Mouse (Mus musculus) cerebellum, adult 8-10 months (tissue): Measurements from ENCODE around the gene Hoxc6.

Experiments
- DNase-seq: peaks from one replicate; pipeline ENCODE4 v3.0.0; 2022

Gene Hoxc6

GRCm38 (mm10) chr15:103015406-103016166, 17.5 kb downstream of the Hoxc6 start:
- DNase-seq = no peak

GRCm38 (mm10) chr15:103018636-103019035, 20.6 kb downstream of the Hoxc6 start, which contains the start of gene Hoxc4:
Gene Hoxc4 (plus strand): TSS chr15:103018934.
- no peak for DNase-seq

GRCm38 (mm10) chr15:103020899-103021418, 22.9 kb downstream of the Hoxc6 start:
- DNase-seq = no peak

GRCm38 (mm10) chr15:103021544-103021943, 23.5 kb downstream of the Hoxc6 start:
- DNase-seq = no peak

- DNase-seq = no peak
Measured at GRCm38 (mm10) chr15:103024131-103024530, 26.1 kb downstream of the Hoxc6 start.

GRCm38 (mm10) chr15:103027266-103028235, 29.5 kb downstream of the Hoxc6 start:
- no peak for DNase-seq

- DNase-seq = no peak
Measured at GRCm38 (mm10) chr15:103028916-103029512, 31.0 kb downstream of the Hoxc6 start.

- DNase-seq = no peak
Measured at GRCm38 (mm10) chr15:103030142-103030541, 32.1 kb downstream of the Hoxc6 start.

- DNase-seq = no peak
Measured at GRCm38 (mm10) chr15:103032167-103032566, 34.1 kb downstream of the Hoxc6 start.

- DNase-seq = no peak
Measured at GRCm38 (mm10) chr15:103032646-103033575, 34.9 kb downstream of the Hoxc6 start.

- no peak for DNase-seq
Measured at GRCm38 (mm10) chr15:103034043-103034806, 36.2 kb downstream of the Hoxc6 start.

GRCm38 (mm10) chr15:103034807-103035547, 36.9 kb downstream of the Hoxc6 start:
- DNase-seq = no peak

GRCm38 (mm10) chr15:103035548-103035881, 37.5 kb downstream of the Hoxc6 start:
- no peak for DNase-seq

- no peak for DNase-seq
Measured at GRCm38 (mm10) chr15:103037579-103037978, 39.5 kb downstream of the Hoxc6 start.

GRCm38 (mm10) chr15:103038701-103039480, 40.8 kb downstream of the Hoxc6 start:
- no peak for DNase-seq

GRCm38 (mm10) chr15:103039609-103040008, 41.6 kb downstream of the Hoxc6 start:
- no peak for DNase-seq

GRCm38 (mm10) chr15:103040601-103041000, 42.5 kb downstream of the Hoxc6 start:
- DNase-seq = no peak

- DNase-seq = no peak
Measured at GRCm38 (mm10) chr15:103041613-103042012, 43.6 kb downstream of the Hoxc6 start.

- no peak for DNase-seq
Measured at GRCm38 (mm10) chr15:103042209-103042608, 44.2 kb downstream of the Hoxc6 start.

- DNase-seq = no peak
Measured at GRCm38 (mm10) chr15:103051670-103052069, 53.6 kb downstream of the Hoxc6 start.
